Mouse (Mus musculus): ENCODE results near the gene Wwc1. TPM values are rescaled to one million over a fixed set of nuclear protein-coding genes. Genes with fewer than 3 reads are reported as not detected.

The Wwc1 gene
- polyA plus RNA-seq, 1 experiment from 2014 or later = 14.9 TPM

Other genes starting within 250 kb of the Wwc1 start
- 24.4 and 28.8 TPM in 2 replicates for gene Pank3, start 211.0 kb downstream of the Wwc1 start, polyA plus RNA-seq (2015; fragmentation: Nextera tagmentation; extraction: Ambion mirVana)
- gene Fbll1, start 181.6 kb downstream of the Wwc1 start, polyA plus RNA-seq (2015; fragmentation: Nextera tagmentation; extraction: Ambion mirVana) = 13.1 and 15.6 TPM in 2 replicates
- gene Rars, start 146.0 kb downstream of the Wwc1 start, polyA plus RNA-seq (2015; fragmentation: Nextera tagmentation; extraction: Ambion mirVana) = 73.1 and 76.2 TPM in 2 replicates